Mouse (Mus musculus): ENCODE results near the gene Dnah6.

GRCm38 (mm10) chr6:73026898-73027297 lies 194.6 kb downstream of the Dnah6 start:
- TF ChIP-seq POLR2A (IDR thresholded peaks at IDR 0.05; ENCODE audit: control insufficient read depth, low read depth, low read length) (no peak), CTCF (IDR thresholded peaks at IDR 0.05; ENCODE audit: control insufficient read depth, insufficient read depth, insufficient replicate concordance, low read depth, low read length) (no peak)

All from testis, adult 2 months (tissue).